Mouse (Mus musculus) liver, adult (tissue): ENCODE data around the gene Ppp2r3a.

Source experiments
- GATA4 ChIP-seq: IDR thresholded peaks from 2 replicates; pipeline ENCODE4 v1.6.1; 2014; ENCODE audit warnings: mild to moderate bottlenecking, low read length; ENCODE audit not compliant: insufficient replicate concordance

The Ppp2r3a gene

GRCm38 (mm10) chr9:101074332-101075021, 177.1 kb downstream of the Ppp2r3a start:
- no peak; the same call in 1 of the 2 replicates for TF ChIP-seq GATA4

- TF ChIP-seq GATA4, result no peak
Measured at GRCm38 (mm10) chr9:101073987-101074331, 177.6 kb downstream of the Ppp2r3a start, which contains the start of gene Msl2. Gene Msl2, plus strand, starts transcription at chr9:101074101.

DNA sequence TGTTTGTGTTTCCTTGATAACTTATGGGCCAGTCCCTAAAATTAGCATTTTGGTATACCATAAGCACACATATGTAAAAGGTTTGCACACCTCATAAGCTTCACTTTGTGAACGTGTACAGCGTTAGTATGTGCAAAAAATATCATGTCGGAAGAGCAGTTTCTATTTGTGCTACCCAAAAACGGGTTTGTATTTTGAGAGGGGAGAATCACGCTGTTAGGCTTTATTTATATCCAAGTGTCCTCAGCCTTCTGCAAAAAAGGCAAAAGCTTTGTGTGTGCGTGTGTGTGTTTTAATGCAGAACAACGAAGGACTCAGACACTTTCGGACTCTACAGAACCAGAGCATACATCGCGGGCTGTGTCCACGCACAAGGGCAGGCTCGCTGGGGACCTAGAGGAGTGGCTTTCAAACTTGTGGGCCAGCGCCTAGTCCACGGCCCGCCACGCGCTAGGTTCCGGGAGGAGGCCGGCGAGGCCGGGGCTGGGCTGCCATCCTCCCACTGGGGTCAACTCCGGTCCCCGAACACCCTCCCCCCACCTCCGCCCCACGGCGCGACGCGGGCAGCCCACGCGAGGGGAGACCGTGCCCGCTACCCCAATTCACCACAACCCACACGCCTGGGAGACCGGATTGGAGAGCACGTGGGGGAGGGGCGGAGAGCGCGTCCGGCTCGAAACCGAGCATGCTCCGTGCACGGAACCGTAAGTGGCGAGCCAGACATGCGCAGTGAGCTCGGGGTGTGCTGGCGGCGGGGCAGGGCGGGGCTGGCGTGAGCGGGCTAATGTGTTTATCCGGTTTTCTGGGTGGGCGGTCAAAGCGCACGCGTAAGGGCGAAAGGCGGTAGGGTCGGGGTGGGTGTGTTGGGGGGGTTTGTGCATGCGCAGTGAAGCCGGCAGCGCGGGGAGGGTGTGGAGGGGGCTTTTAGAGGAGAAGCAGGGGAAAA, 178.3 kb downstream of the Ppp2r3a start:
- no peak; the same call in 1 of the 2 replicates for TF ChIP-seq GATA4

DNA sequence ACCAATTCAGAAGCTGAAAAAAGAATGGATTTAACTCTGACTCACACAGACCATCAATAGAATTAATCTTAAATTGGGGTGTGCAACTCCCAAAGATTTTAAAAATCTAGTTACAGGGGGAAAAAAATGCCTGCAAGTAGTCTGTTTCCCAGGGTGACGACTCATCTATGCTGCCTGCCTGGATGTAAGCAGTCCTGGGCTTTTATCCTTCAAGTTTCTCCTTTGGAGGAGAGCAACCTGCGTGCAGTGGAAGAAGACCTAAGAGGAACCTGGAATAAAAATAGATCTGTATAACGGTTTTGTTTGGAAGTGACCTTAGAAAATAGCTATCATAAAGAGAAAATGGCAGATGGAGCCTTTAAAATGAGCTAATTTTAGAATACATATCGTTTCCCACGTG, 179.1 kb downstream of the Ppp2r3a start:
- no peak for TF ChIP-seq GATA4

GRCm38 (mm10) chr9:101069781-101070180, 181.8 kb downstream of the Ppp2r3a start:
- no peak for TF ChIP-seq GATA4

DNA sequence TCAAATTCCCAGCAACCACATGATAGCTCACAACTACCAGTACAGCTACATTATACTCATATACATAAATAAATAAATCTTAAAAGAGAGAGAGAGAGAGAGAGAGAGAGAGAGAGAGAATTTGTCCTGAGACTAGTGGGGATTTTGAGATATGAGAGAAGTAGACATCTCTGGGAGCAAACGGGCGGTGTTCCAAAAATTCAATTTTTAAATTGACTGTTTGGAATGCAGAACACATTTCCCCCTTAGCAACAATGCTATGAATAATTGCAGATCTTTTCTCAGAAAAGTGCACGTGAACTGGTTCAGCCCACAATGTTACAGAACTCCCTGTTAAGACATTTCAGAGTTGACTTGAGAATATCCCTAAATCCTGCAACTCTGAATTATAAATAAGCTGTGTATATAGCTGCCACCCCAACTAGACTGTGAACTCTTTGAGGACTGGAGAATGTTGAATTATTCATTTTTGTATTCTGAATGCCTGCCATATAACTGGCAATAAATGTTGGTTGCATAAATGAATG, 186.5 kb downstream of the Ppp2r3a start:
- no peak for TF ChIP-seq GATA4

GRCm38 (mm10) chr9:101062253-101062780, 189.3 kb downstream of the Ppp2r3a start:
- no peak for TF ChIP-seq GATA4

DNA sequence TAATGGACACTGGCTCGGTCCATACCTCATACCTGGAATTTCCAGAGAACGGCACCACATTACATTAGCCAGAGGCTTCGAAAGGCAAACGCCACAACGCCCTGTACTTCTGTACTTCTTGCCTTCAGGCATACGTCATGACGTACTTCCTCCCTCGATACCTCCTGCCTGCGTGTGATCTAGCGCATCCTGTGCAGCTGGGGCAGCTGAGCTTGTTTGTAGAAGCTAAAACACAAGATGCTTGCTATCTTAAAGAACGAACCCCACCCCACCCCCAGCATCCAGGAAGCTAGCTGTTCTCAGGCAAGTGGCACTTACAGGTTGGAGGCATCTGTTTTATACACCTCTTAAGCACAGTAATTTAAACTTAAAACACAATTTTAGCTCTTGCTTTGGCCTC, 190.6 kb downstream of the Ppp2r3a start:
- no peak for TF ChIP-seq GATA4

- TF ChIP-seq GATA4, result no peak
Measured at GRCm38 (mm10) chr9:101057156-101057555, 194.4 kb downstream of the Ppp2r3a start.
